Mouse (Mus musculus) neural tube, embryonic 14.5 days (tissue): ENCODE measurements around the gene Plagl1. TPM values are rescaled to one million over a fixed set of nuclear protein-coding genes. Genes with fewer than 3 reads are reported as not detected.

Source experiments
- ATAC-seq: fragments of 200-750 bp; cut with Nextera tagmentation; 2 replicates; pipeline ENCODE4 v1.8.0; 2017; ENCODE audit warnings: low read depth, mild to moderate bottlenecking, moderate TSS enrichment, moderate library complexity
- H3K27ac ChIP-seq: fragments of 300-500 bp; sonication (generic); 2 replicates; pipeline ENCODE4 v1.5.1; 2014; ENCODE audit warnings: low read depth, mild to moderate bottlenecking, control low read depth, low read length, moderate library complexity, mixed read lengths
- H3K27me3 ChIP-seq: fragments of 300-500 bp; sonication (generic); 2 replicates; pipeline ENCODE4 v1.6.1; 2014; ENCODE audit warnings: low read length; ENCODE audit not compliant: control insufficient read depth, insufficient read depth
- H3K36me3 ChIP-seq: fragments of 300-500 bp; sonication (generic); 2 replicates; pipeline ENCODE4 v1.6.1; 2014; ENCODE audit warnings: low read length, mixed read lengths; ENCODE audit not compliant: control insufficient read depth, insufficient read depth
- H3K4me1 ChIP-seq: fragments of 300-500 bp; sonication (generic); 2 replicates; pipeline ENCODE4 v1.6.1; 2014; ENCODE audit warnings: low read length; ENCODE audit not compliant: control insufficient read depth, insufficient read depth
- H3K4me2 ChIP-seq: fragments of 300-500 bp; sonication (generic); 2 replicates; pipeline ENCODE4 v1.6.1; 2014; ENCODE audit warnings: mild to moderate bottlenecking, low read depth, low read length, control low read depth
- H3K4me3 ChIP-seq: fragments of 300-500 bp; sonication (generic); 2 replicates; pipeline ENCODE4 v1.5.1; 2014; ENCODE audit warnings: low read depth, low read length, control low read depth, mixed read lengths
- H3K9ac ChIP-seq: fragments of 300-500 bp; sonication (generic); replicated peaks from 2 replicates; pipeline ENCODE4 v1.6.1; 2014; ENCODE audit warnings: low read depth, mild to moderate bottlenecking, control low read depth, low read length, mixed read lengths
- H3K9me3 ChIP-seq: fragments of 300-500 bp; sonication (generic); 2 replicates; pipeline ENCODE4 v1.6.1; 2016; ENCODE audit warnings: low read length; ENCODE audit not compliant: control insufficient read depth
- WGBS: fragments of 180-500 bp; shearing (Covaris S2); extraction: QIAGEN DNeasy Blood & Tissue Kit; methylation state at CpG from one replicate; pipeline ENCODE4 v1.1.7; 2014; 5-methylcytosine and 5-hydroxymethylcytosine counted together
- polyA plus RNA-seq: library from polyadenylated mRNA; unstranded; fragments of >200 nt; fragmentation: Nextera tagmentation; extraction: Ambion mirVana; gene quantifications from 2 replicates; pipeline ENCODE4 v1.2.1, GENCODE M21; 2014

The Plagl1 gene
- polyA plus RNA-seq, 1 experiment from 2014 or later, result 29.0 TPM

DNA sequence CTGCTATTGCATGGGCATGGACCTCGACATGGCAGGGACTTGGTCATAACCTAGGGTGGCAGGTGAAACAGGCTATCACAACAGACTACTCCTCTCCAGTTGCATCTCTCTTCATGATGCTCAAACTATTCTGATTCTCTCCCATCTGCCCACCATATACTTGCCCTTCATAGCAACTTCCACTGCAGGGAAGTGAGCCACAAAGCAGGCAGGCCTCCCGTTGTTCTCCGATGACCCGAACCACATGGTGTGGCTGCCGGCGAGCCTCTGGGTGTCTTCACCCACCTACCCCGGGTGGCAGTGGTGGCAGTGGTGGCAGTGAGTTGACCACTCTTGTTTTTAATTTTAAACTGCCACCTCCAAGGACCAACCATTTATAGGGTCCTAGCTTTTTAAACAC is 75.4 kb downstream of the Plagl1 start:
- H3K4me3 ChIP-seq, result no peak overlapping the region
- H3K9me3 ChIP-seq, result no peaks in the 10 kb centered on the region
- no peaks in the 10 kb centered on the region for H3K4me1 ChIP-seq
- no peaks in the 10 kb centered on the region for H3K27me3 ChIP-seq
- 89% methylated on average over 7 of the region's 7 CpGs for WGBS
- H3K9ac ChIP-seq, result no peak overlapping the region
- no peak for ATAC-seq
- no peaks in the 10 kb centered on the region for H3K36me3 ChIP-seq
- no peak overlapping the region for H3K4me2 ChIP-seq
- H3K27ac ChIP-seq, result no peak overlapping the region

DNA sequence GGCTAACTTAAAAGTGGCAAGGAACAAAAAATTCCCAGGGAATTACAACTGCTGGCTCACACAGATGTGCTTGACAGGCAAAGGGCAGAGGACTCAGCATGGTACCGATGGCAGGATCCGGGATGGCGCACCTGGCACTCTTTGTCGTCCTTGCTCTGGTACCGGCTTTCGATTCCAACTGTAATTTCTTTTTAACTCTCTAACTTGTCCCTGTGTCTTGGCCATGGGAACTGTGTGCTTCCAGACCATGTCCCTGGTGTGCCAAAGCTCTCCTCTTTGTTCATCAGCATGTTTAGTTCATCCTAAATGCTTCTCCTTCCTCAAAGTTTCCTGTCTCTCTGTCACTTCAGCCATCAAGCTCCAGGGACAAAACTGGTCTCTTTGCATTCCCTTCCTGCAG is 77.6 kb downstream of the Plagl1 start:
- ATAC-seq, result no peak
- no peaks in the 10 kb centered on the region for H3K36me3 ChIP-seq
- H3K9me3 ChIP-seq, result no peaks in the 10 kb centered on the region
- no peaks in the 10 kb centered on the region for H3K4me1 ChIP-seq
- 92% methylated on average over 6 of the region's 6 CpGs for WGBS
- H3K27ac ChIP-seq, result no peak overlapping the region
- no peaks in the 10 kb centered on the region for H3K27me3 ChIP-seq
- H3K4me2 ChIP-seq, result no peak overlapping the region
- no peak overlapping the region for H3K4me3 ChIP-seq
- H3K9ac ChIP-seq, result no peak overlapping the region

GRCm38 (mm10) chr10:13140434-13140833 is 80.1 kb downstream of the Plagl1 start:
- H3K27me3 ChIP-seq, result no peaks in the 10 kb centered on the region
- 86% methylated on average over 2 of the region's 2 CpGs for WGBS
- no peaks in the 10 kb centered on the region for H3K9me3 ChIP-seq
- no peak overlapping the region for H3K4me3 ChIP-seq
- H3K36me3 ChIP-seq, result no peaks in the 10 kb centered on the region
- no peak overlapping the region for H3K27ac ChIP-seq
- no peaks in the 10 kb centered on the region for H3K4me1 ChIP-seq
- H3K4me2 ChIP-seq, result no peak overlapping the region
- no peak overlapping the region for H3K9ac ChIP-seq
- no peak for ATAC-seq

GRCm38 (mm10) chr10:13150435-13150834 is 90.1 kb downstream of the Plagl1 start:
- H3K9me3 ChIP-seq, result no peaks in the 10 kb centered on the region
- WGBS, result 66% methylated on average over 3 of the region's 3 CpGs
- no peak overlapping the region for H3K4me3 ChIP-seq
- H3K36me3 ChIP-seq, result no peaks in the 10 kb centered on the region
- ATAC-seq, result no peak
- no peak overlapping the region for H3K4me2 ChIP-seq
- H3K9ac ChIP-seq, result no peak overlapping the region
- no peaks in the 10 kb centered on the region for H3K27me3 ChIP-seq
- H3K27ac ChIP-seq, result no peak overlapping the region
- H3K4me1 ChIP-seq, result no peaks in the 10 kb centered on the region

DNA sequence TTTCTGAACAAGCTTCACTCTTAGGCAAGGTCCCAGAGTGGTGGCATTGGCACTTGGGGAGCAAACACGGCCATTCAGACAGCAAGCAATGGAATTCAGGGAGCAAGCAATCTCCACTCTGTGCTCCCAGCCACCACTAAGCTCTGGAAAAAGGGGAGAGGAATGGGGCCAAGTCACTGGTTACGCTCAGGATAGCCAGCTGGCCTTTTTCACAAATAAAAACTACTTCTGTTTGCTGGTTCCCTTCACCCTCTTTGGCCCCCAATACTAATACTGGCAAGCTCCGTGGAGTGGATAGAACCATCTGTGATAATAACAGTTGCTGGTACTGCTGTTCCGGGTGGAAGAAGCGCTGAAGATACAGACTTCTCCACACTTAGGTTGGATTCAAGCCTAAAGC is 91.0 kb downstream of the Plagl1 start:
- Histone ChIP-seq H3K4me1 (no peaks in the 10 kb centered on the region), H3K9ac (no peak overlapping the region), H3K4me3 (no peak overlapping the region), H3K27ac (no peak overlapping the region), H3K9me3 (no peaks in the 10 kb centered on the region), H3K27me3 (no peaks in the 10 kb centered on the region), H3K4me2 (no peak overlapping the region), H3K36me3 (no peaks in the 10 kb centered on the region)
- no peak for ATAC-seq
- WGBS, result 81% methylated on average over 5 of the region's 5 CpGs

GRCm38 (mm10) chr10:13152811-13153364 is 92.6 kb downstream of the Plagl1 start:
- H3K4me1 ChIP-seq, result no peaks in the 10 kb centered on the region
- H3K4me3 ChIP-seq, result no peak overlapping the region
- no peak overlapping the region for H3K27ac ChIP-seq
- WGBS, result 76% methylated on average over 4 of the region's 4 CpGs
- no peaks in the 10 kb centered on the region for H3K27me3 ChIP-seq
- H3K9ac ChIP-seq, result no peak overlapping the region
- no peak for ATAC-seq
- H3K4me2 ChIP-seq, result no peak overlapping the region
- H3K36me3 ChIP-seq, result no peaks in the 10 kb centered on the region
- no peaks in the 10 kb centered on the region for H3K9me3 ChIP-seq

GRCm38 (mm10) chr10:13155377-13155776 is 95.1 kb downstream of the Plagl1 start:
- 84% methylated on average over 5 of the region's 5 CpGs for WGBS
- Histone ChIP-seq H3K9ac (no peak overlapping the region), H3K4me2 (no peak overlapping the region), H3K36me3 (no peaks in the 10 kb centered on the region), H3K9me3 (no peaks in the 10 kb centered on the region), H3K4me3 (no peak overlapping the region), H3K27ac (no peak overlapping the region), H3K27me3 (no peaks in the 10 kb centered on the region), H3K4me1 (no peaks in the 10 kb centered on the region)
- ATAC-seq, result no peak

DNA sequence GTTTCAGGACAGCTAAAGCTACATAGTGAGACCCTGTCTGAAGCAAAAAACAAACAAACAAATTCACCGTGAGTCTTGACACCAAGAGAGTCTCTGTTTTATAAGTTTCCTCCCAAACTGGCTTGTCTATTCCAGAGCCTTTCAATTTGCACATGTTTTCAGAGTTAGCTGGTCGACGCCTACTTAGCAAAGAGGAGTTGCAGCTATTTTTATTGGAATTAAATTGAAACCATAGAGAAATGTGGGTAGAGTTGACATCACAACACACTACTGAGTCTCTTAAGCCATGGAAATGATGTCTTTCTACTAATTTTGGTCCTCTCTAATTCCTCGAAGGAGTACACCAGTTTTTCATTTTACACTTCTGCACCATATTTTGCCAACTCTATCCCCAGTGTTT is 100.6 kb downstream of the Plagl1 start:
- no peak overlapping the region for H3K4me3 ChIP-seq
- H3K4me1 ChIP-seq, result no peaks in the 10 kb centered on the region

DNA sequence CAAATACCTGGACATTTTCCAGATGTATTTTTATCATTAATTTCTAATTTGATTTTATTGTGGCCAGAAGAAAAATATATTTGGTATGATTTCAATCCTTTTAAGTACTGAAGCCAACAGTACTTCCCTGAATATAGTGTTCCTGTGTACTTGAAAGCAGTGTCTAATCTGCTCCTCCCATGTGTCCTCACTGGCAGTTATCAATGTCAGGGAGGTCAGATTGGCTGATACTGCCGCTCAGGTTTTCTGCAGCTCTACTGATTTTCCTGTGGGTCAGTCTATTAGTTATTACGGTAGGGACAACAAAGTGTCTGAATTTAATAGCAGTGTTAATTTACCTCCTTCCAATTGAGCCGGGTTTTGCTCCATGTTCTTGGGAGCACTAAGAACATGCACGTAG is 101.7 kb downstream of the Plagl1 start:
- ATAC-seq, result no peak
- no peak overlapping the region for H3K4me3 ChIP-seq
- no peak overlapping the region for H3K9ac ChIP-seq
- H3K4me1 ChIP-seq, result no peaks in the 10 kb centered on the region
- H3K36me3 ChIP-seq, result no peaks in the 10 kb centered on the region
- H3K4me2 ChIP-seq, result no peak overlapping the region
- 95% methylated on average over 4 of the region's 4 CpGs for WGBS
- no peaks in the 10 kb centered on the region for H3K9me3 ChIP-seq
- H3K27me3 ChIP-seq, result no peaks in the 10 kb centered on the region
- H3K27ac ChIP-seq, result no peak overlapping the region

More for the DNA sequence above, 100.6 kb downstream of the Plagl1 start:
- no peak for ATAC-seq
- H3K9ac ChIP-seq, result no peak overlapping the region
- no peaks in the 10 kb centered on the region for H3K36me3 ChIP-seq
- 95% methylated on average over 4 of the region's 4 CpGs for WGBS
- H3K27me3 ChIP-seq, result no peaks in the 10 kb centered on the region
- no peaks in the 10 kb centered on the region for H3K9me3 ChIP-seq
- no peak overlapping the region for H3K4me2 ChIP-seq
- H3K27ac ChIP-seq, result no peak overlapping the region
